Mouse (Mus musculus): ENCODE data around the gene Vmp1.

GRCm38 (mm10) chr11:86571871-86572270 lies 111.8 kb downstream of the Vmp1 start:
- TF ChIP-seq CTCF (IDR thresholded peaks at IDR 0.05; ENCODE audit: borderline replicate concordance, insufficient read depth, low read depth, low read length) = no peak
- TF ChIP-seq POLR2A (IDR thresholded peaks at IDR 0.05; ENCODE audit: borderline replicate concordance, insufficient read depth, low read length) = no peak
